30 mouse cellular contexts compared by ENCODE assay signal in the genomic region with DNA sequence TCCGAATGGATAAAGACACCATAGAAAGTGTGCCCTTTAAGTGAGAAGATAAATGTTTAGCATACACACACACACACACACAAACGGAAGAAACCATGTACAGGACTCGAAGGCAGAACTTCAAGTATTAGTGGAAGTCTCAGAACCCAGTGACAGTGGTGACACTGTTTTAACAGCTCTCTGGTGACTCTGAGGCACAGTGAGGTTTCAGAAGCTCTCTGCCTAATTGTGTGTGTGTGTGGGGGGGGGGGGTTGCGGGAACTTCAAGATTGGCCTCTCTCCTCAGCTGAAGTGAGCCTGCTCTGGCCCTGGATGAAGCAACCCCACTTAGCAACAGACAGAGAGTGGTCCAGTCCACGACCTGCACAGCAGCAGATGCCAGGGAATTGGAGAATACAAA. TPM values are rescaled to one million over a fixed set of nuclear protein-coding genes. Genes with fewer than 3 reads are reported as not detected.
DNase-seq lines count a peak whose midpoint lies in the region; ATAC-seq and TF ChIP-seq lines count a peak whose summit lies in the region.
"Had no signal": no experiment of that assay in that cellular context is flagged by ENCODE, and none has a peak within 500 bp of the region (broad histone marks: within the 10 kb centered on the region; RNA-seq: fewer than 3 reads in every experiment).

No protein-coding gene starts in this region.

- no peak overlapping the region for H3K9ac ChIP-seq in embryonic facial prominence, embryonic 14.5 days (ENCODE audit: low read depth, low read length)
- H3K9ac ChIP-seq in heart, adult 2 months (ENCODE audit: low read depth, low read length): no peak overlapping the region
- no peak overlapping the region for H3K9ac ChIP-seq in heart, embryonic 12.5 days
- no peak overlapping the region for H3K9ac ChIP-seq in midbrain, embryonic 11.5 days (ENCODE audit: low read length)
- H3K9ac ChIP-seq: embryonic facial prominence, embryonic 12.5 days; embryonic facial prominence, embryonic 15.5 days; forebrain, embryonic 12.5 days had no signal

- WGBS in embryonic facial prominence, embryonic 14.5 days: 65% methylated on average over 5 of the region's 5 CpGs
- 70% methylated on average over 5 of the region's 5 CpGs for WGBS in embryonic facial prominence, embryonic 10.5 days
- 84% methylated on average over 5 of the region's 5 CpGs for WGBS in heart, adult 2 months
- WGBS in heart, embryonic 12.5 days: 62% methylated on average over 5 of the region's 5 CpGs
- WGBS in midbrain, embryonic 11.5 days: 71% methylated on average over 5 of the region's 5 CpGs
- 90% methylated on average over 5 of the region's 5 CpGs for WGBS in midbrain, embryonic 10.5 days

- no peaks in the 10 kb centered on the region for H3K9me3 ChIP-seq in embryonic facial prominence, embryonic 14.5 days (ENCODE audit: control insufficient read depth, low read length)
- H3K9me3 ChIP-seq in embryonic facial prominence, embryonic 10.5 days: no peaks in the 10 kb centered on the region
- H3K9me3 ChIP-seq in heart, embryonic 12.5 days (replicated peaks): no peaks in the 10 kb centered on the region
- H3K9me3 ChIP-seq in midbrain, embryonic 11.5 days (ENCODE audit: control insufficient read depth, low read length): no peaks in the 10 kb centered on the region
- H3K9me3 ChIP-seq in midbrain, embryonic 10.5 days (replicated peaks): no peaks in the 10 kb centered on the region
- H3K9me3 ChIP-seq: embryonic facial prominence, embryonic 12.5 days; embryonic facial prominence, embryonic 15.5 days; forebrain, embryonic 10.5 days; forebrain, embryonic 12.5 days had no signal

- TF ChIP-seq EP300 in heart, adult 2 months (IDR thresholded peaks at IDR 0.05; ENCODE audit: insufficient read depth, low read depth, low read length): no peak

- DNase-seq in embryonic facial prominence, embryonic 14.5 days (ENCODE audit: low spot score): no peak
- DNase-seq in embryonic facial prominence, embryonic 10.5 days (ENCODE audit: low spot score): no peak
- no peak for DNase-seq in heart, adult 2 months
- peak; percentile 41 for DNase-seq in midbrain, embryonic 11.5 days (ENCODE audit: low spot score, missing footprints)
- DNase-seq in midbrain, embryonic 10.5 days (ENCODE audit: low spot score): no peak
- DNase-seq in left cerebral cortex, adult 9 months (ENCODE audit: low spot score in 2 of 2): no peak
- DNase-seq: adrenal gland, adult 2 months; adrenal gland, postnatal 10 days; adrenal gland, postnatal 25 days; B cell, adult 2 months; cerebellum, adult 11 months; cerebellum, adult 18-20 months; cerebellum, adult 8-10 months; cerebellum, adult 9-11 months; cerebellum, postnatal 14 days; cerebellum, postnatal 36 days; embryo, embryonic 11 days had no signal

- no peak overlapping the region for H3K4me2 ChIP-seq in embryonic facial prominence, embryonic 14.5 days (ENCODE audit: low read depth, low read length)
- H3K4me2 ChIP-seq in heart, embryonic 12.5 days: no peak overlapping the region
- H3K4me2 ChIP-seq in midbrain, embryonic 11.5 days: no peak overlapping the region
- H3K4me2 ChIP-seq: embryonic facial prominence, embryonic 12.5 days; embryonic facial prominence, embryonic 15.5 days; forebrain, embryonic 12.5 days had no signal

- H3K27me3 ChIP-seq in embryonic facial prominence, embryonic 14.5 days (replicated peaks; ENCODE audit: control insufficient read depth, insufficient read depth, low read length): no peaks in the 10 kb centered on the region
- no peaks in the 10 kb centered on the region for H3K27me3 ChIP-seq in embryonic facial prominence, embryonic 10.5 days (replicated peaks; ENCODE audit: low read depth, poor library complexity, severe bottlenecking)
- H3K27me3 ChIP-seq in heart, adult 2 months (ENCODE audit: control insufficient read depth, insufficient read depth, low read length): no peaks in the 10 kb centered on the region
- H3K27me3 ChIP-seq in heart, embryonic 12.5 days (replicated peaks): no peaks in the 10 kb centered on the region
- no peaks in the 10 kb centered on the region for H3K27me3 ChIP-seq in midbrain, embryonic 11.5 days (ENCODE audit: control insufficient read depth, insufficient read depth, low read length)
- no peaks in the 10 kb centered on the region for H3K27me3 ChIP-seq in midbrain, embryonic 10.5 days (ENCODE audit: low read depth, poor library complexity, severe bottlenecking)
- H3K27me3 ChIP-seq: embryonic facial prominence, embryonic 12.5 days; embryonic facial prominence, embryonic 15.5 days; forebrain, embryonic 12.5 days had no signal

- peaks cover 14% of the 10 kb centered on the region; the same call in 1 of the 2 replicates for H3K4me1 ChIP-seq in embryonic facial prominence, embryonic 14.5 days (ENCODE audit: control insufficient read depth, insufficient read depth, low read length)
- peaks cover 41% of the 10 kb centered on the region for H3K4me1 ChIP-seq in embryonic facial prominence, embryonic 10.5 days
- H3K4me1 ChIP-seq in heart, adult 2 months (ENCODE audit: control insufficient read depth, insufficient read depth, low read length): peaks cover 18% of the 10 kb centered on the region
- peaks cover 45% of the 10 kb centered on the region for H3K4me1 ChIP-seq in heart, embryonic 12.5 days (replicated peaks)
- peaks cover 5% of the 10 kb centered on the region for H3K4me1 ChIP-seq in midbrain, embryonic 11.5 days (ENCODE audit: control insufficient read depth, insufficient read depth, low read length)
- H3K4me1 ChIP-seq in midbrain, embryonic 10.5 days: peaks cover 28% of the 10 kb centered on the region

- no peak overlapping the region for H3K4me3 ChIP-seq in embryonic facial prominence, embryonic 14.5 days (ENCODE audit: low read depth, low read length)
- no peak overlapping the region for H3K4me3 ChIP-seq in embryonic facial prominence, embryonic 10.5 days
- no peak overlapping the region for H3K4me3 ChIP-seq in heart, adult 2 months
- no peak overlapping the region for H3K4me3 ChIP-seq in heart, embryonic 12.5 days
- no peak overlapping the region for H3K4me3 ChIP-seq in midbrain, embryonic 11.5 days (ENCODE audit: low read depth, low read length)
- H3K4me3 ChIP-seq in midbrain, embryonic 10.5 days: no peak overlapping the region
- H3K4me3 ChIP-seq: embryonic facial prominence, embryonic 12.5 days; embryonic facial prominence, embryonic 15.5 days; erythroblast, embryonic 14.5 days; forebrain, embryonic 10.5 days; forebrain, embryonic 12.5 days had no signal

- no peak for TF ChIP-seq CTCF in heart, adult 2 months (IDR thresholded peaks at IDR 0.05)

- ATAC-seq in embryonic facial prominence, embryonic 14.5 days (ENCODE audit: low read depth): peak; percentile 4; the same call in 1 of the 2 replicates
- no peak for ATAC-seq in heart, embryonic 12.5 days (ENCODE audit: insufficient number of reproducible peaks, low FRiP score)
- ATAC-seq in midbrain, embryonic 11.5 days (ENCODE audit: low FRiP score): no peak
- ATAC-seq: CD4-positive, CD25-positive, alpha-beta regulatory T cell, adult 4 months; forebrain, embryonic 14.5 days; forebrain, embryonic 16.5 days had no signal

- H3K36me3 ChIP-seq in embryonic facial prominence, embryonic 14.5 days (ENCODE audit: control insufficient read depth, insufficient read depth, low read length): no peaks in the 10 kb centered on the region
- H3K36me3 ChIP-seq in embryonic facial prominence, embryonic 10.5 days (replicated peaks): no peaks in the 10 kb centered on the region
- H3K36me3 ChIP-seq in heart, adult 2 months (ENCODE audit: control insufficient read depth, insufficient read depth, low read length): peaks cover 7% of the 10 kb centered on the region
- H3K36me3 ChIP-seq in heart, embryonic 12.5 days: no peaks in the 10 kb centered on the region
- H3K36me3 ChIP-seq in midbrain, embryonic 11.5 days (ENCODE audit: control insufficient read depth, insufficient read depth, low read length): no peaks in the 10 kb centered on the region
- no peaks in the 10 kb centered on the region for H3K36me3 ChIP-seq in midbrain, embryonic 10.5 days
- H3K36me3 ChIP-seq: embryonic facial prominence, embryonic 12.5 days; embryonic facial prominence, embryonic 15.5 days; forebrain, embryonic 10.5 days; forebrain, embryonic 12.5 days had no signal

- no peaks in the 10 kb centered on the region for H3K79me2 ChIP-seq in heart, adult 2 months (replicated peaks; ENCODE audit: control insufficient read depth, insufficient read depth, low read length)

- intact Hi-C loops in heart, adult 2 months (cut with DNase I): no loop called here

- no peak for TF ChIP-seq POLR2A in heart, adult 2 months (IDR thresholded peaks at IDR 0.05; ENCODE audit: insufficient read depth, low read depth, low read length)

- no peak overlapping the region for H3K27ac ChIP-seq in embryonic facial prominence, embryonic 14.5 days (replicated peaks; ENCODE audit: low read depth, low read length)
- H3K27ac ChIP-seq in embryonic facial prominence, embryonic 10.5 days (replicated peaks): no peak overlapping the region; the same call in 1 of the 2 replicates
- peak overlapping the region; percentile 89; the same call in 1 of the 2 replicates for H3K27ac ChIP-seq in heart, adult 2 months
- H3K27ac ChIP-seq in heart, embryonic 12.5 days (ENCODE audit: poor library complexity, severe bottlenecking): no peak overlapping the region
- H3K27ac ChIP-seq in midbrain, embryonic 11.5 days (ENCODE audit: low read depth, low read length): no peak overlapping the region
- no peak overlapping the region for H3K27ac ChIP-seq in midbrain, embryonic 10.5 days (replicated peaks)
- H3K27ac ChIP-seq: embryonic facial prominence, embryonic 12.5 days; embryonic facial prominence, embryonic 15.5 days; forebrain, embryonic 12.5 days had no signal

RNA-seq across cellular contexts. Expression of gene Ninj2, which starts 14.4 kb away (rescaled TPM):
- polyA plus RNA-seq in embryonic facial prominence, embryonic 14.5 days (2014; fragmentation: Nextera tagmentation; extraction: Ambion mirVana): 0.61 and 0.69 TPM in 2 replicates
- polyA plus RNA-seq in embryonic facial prominence, embryonic 10.5 days (2016; fragmentation: Nextera tagmentation; extraction: Ambion mirVana): not detected in 2 replicates
- total RNA-seq in heart, adult 2 months (2021): not detected
- polyA plus RNA-seq in heart, adult 2 months (2012; rRNA removed): not detected in 2 replicates
- not detected in 2 replicates for polyA plus RNA-seq in heart, embryonic 12.5 days (2016; fragmentation: Nextera tagmentation; extraction: Ambion mirVana)
- not detected in 2 replicates for polyA plus RNA-seq in midbrain, embryonic 11.5 days (2014; fragmentation: Nextera tagmentation; extraction: Ambion mirVana)
- polyA plus RNA-seq in midbrain, embryonic 10.5 days (2016; fragmentation: Nextera tagmentation; extraction: Ambion mirVana): not detected in 2 replicates
- total RNA-seq: adrenal gland, adult 2 months; adrenal gland, postnatal 10 days; adrenal gland, postnatal 25 days; adrenal gland, postnatal 4 days; common myeloid progenitor, adult 5-6 weeks; MEL had no signal
- polyA plus RNA-seq: adrenal gland, adult 2 months; brain, embryonic 14.5 days; embryonic facial prominence, embryonic 12.5 days; embryonic facial prominence, embryonic 15.5 days; erythroblast, embryonic 14.5 days; forebrain, embryonic 10.5 days; forebrain, embryonic 12.5 days; forebrain, embryonic 14.5 days; forebrain, embryonic 16.5 days had no signal
